Mouse (Mus musculus) brain, adult 10 weeks (tissue): Measurements from ENCODE around the gene Fez2. TPM values are rescaled to one million over a fixed set of nuclear protein-coding genes. Genes with fewer than 3 reads are reported as not detected.

Experiments used
- polyA plus RNA-seq: library from polyadenylated mRNA; stranded (reverse); fragments of 350-450 nt; fragmentation: Illumina TruSeq; extraction: RNeasy Lipid Tissue Mini Kit (QIAGEN cat#74804); gene quantifications from one replicate; pipeline ENCODE4 v1.2.3, GENCODE M21; 2015; ENCODE audit warnings: low read depth, low replicate concordance

The Fez2 gene
- polyA plus RNA-seq, result 48.5 TPM

GRCm38 (mm10) chr17:78417381-78418281 is at the start of gene Fez2:
Gene Fez2 (minus strand): TSS chr17:78418152.

Other genes starting within 250 kb of the Fez2 start
- gene Crim1, start 217.9 kb downstream of the Fez2 start, polyA plus RNA-seq, result 33.1 TPM
- gene Vit, start 89.9 kb upstream of the Fez2 start, polyA plus RNA-seq, result 2.5 TPM